Mouse (Mus musculus): ENCODE results near the gene Med8. TPM values are rescaled to one million over a fixed set of nuclear protein-coding genes. Genes with fewer than 3 reads are reported as not detected.
A peak's percentile ranks its signal among the peaks of the same experiment; 100 is the strongest.

The Med8 gene
- polyA plus RNA-seq (2015; fragmentation: Nextera tagmentation; extraction: Ambion mirVana): 100 and 101 TPM in 2 replicates

DNA sequence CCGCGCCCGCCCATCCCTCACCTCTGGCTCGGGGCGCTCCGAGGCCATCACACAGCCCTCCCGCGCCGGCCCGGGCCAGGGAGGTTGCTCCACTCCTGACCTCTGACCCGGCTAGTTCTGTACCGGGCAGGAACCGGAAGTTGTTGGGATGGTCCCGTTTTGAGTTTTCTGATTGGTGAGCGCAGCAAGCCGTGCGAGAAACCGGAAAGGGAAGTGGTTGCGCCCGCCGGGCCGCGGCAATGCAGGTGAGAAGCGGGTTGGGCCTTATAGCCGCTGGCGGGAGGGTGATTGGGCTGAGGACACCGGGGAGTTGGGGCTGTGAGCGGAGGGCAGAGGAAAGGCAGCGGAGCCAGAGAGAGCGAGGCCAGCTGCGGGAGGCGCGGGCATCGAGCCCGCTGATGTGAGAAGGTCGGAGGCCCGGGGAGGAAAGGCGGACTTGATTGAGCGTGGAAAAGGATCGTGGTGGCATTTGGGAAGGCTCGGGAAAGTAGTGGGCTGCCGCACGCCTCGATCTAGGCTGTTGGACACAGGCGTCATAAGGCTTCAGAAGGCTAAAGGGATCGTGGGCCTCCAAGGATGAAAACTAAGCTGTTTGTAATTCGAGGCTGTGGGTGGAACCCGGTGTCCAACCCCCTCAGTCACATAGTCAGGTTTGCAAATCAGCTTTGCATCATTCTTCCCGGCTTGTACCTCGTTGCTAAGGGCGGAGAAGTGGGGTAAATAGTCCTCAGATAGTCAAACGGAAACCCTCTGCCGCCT is at the start of gene Med8, which contains the start of gene Szt2:
Med8 (plus strand) TSS at position 196 of the 759 bp plus-strand sequence.
Szt2 (minus strand) TSS at position 132 of the 759 bp plus-strand sequence.
- peak; percentile 96 for ATAC-seq (replicated peaks; ENCODE audit: low FRiP score)
- Histone ChIP-seq H3K27me3 (no peaks in the 10 kb centered on the region), H3K27ac (peak within 1 kb of the TSS; percentile 57), H3K9ac (peak within 1 kb of the TSS; percentile 85), H3K4me3 (replicated peaks) (peak within 1 kb of the TSS; percentile 80), H3K9me3 (replicated peaks) (no peaks in the 10 kb centered on the region), H3K4me1 (peaks cover 20% of the 10 kb centered on the region), H3K4me2 (peak within 1 kb of the TSS; percentile 72), H3K36me3 (peaks cover 49% of the 10 kb centered on the region)
- under 1% methylated on average over 53 of the region's 53 CpGs for WGBS

- peaks cover 15% of the 10 kb centered on the region for H3K4me1 ChIP-seq
- WGBS: 2% methylated on average over 54 of the region's 54 CpGs
- H3K36me3 ChIP-seq: peaks cover 37% of the 10 kb centered on the region
- H3K9ac ChIP-seq: peak overlapping the region; percentile 75
- peak overlapping the region; percentile 71 for H3K4me3 ChIP-seq (replicated peaks)
- no peaks in the 10 kb centered on the region for H3K27me3 ChIP-seq
- ATAC-seq (replicated peaks; ENCODE audit: low FRiP score): peak; percentile 86
- no peaks in the 10 kb centered on the region for H3K9me3 ChIP-seq (replicated peaks)
- peak overlapping the region; percentile 96 for H3K4me2 ChIP-seq
- peak overlapping the region; percentile 85 for H3K27ac ChIP-seq
These were observed 49.0 kb upstream of the Med8 start for GRCm38 (mm10) chr4:118359896-118360720.

DNA sequence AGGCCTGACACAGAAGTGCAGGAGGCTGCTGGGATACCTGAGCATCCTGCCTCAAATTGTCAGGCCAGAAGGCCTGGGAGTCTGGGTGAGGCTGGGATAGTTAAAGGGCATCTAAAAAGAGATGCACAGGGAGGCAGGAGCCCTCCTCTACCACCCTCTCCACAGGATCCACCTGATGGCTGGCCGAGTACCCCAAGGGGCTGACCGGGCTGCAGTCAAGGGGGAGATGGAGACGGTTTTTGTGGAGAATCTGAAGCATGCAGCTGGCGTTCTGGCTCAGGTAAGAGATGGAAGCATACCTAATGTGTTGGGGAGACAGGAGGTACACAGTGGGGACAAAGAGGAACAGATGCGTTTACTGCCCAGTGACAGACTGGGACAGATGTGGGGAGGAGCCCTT is 47.7 kb upstream of the Med8 start:
- H3K27ac ChIP-seq: no peak overlapping the region
- no peak overlapping the region for H3K4me2 ChIP-seq
- H3K27me3 ChIP-seq: no peaks in the 10 kb centered on the region
- H3K9ac ChIP-seq: no peak overlapping the region
- H3K4me1 ChIP-seq: peaks cover 15% of the 10 kb centered on the region
- ATAC-seq (replicated peaks; ENCODE audit: low FRiP score): no peak
- 86% methylated on average over 5 of the region's 5 CpGs for WGBS
- no peaks in the 10 kb centered on the region for H3K9me3 ChIP-seq (replicated peaks)
- H3K36me3 ChIP-seq: peaks cover 51% of the 10 kb centered on the region
- no peak overlapping the region for H3K4me3 ChIP-seq (replicated peaks)

- no peaks in the 10 kb centered on the region for H3K9me3 ChIP-seq (replicated peaks)
- ATAC-seq (replicated peaks; ENCODE audit: low FRiP score): no peak
- H3K4me3 ChIP-seq (replicated peaks): no peak overlapping the region
- 92% methylated on average over 6 of the region's 6 CpGs for WGBS
- H3K4me2 ChIP-seq: no peak overlapping the region
- no peaks in the 10 kb centered on the region for H3K27me3 ChIP-seq
- H3K36me3 ChIP-seq: peaks cover 59% of the 10 kb centered on the region
- no peak overlapping the region for H3K27ac ChIP-seq
- H3K4me1 ChIP-seq: peaks cover 15% of the 10 kb centered on the region
- no peak overlapping the region for H3K9ac ChIP-seq
These were observed 46.3 kb upstream of the Med8 start for GRCm38 (mm10) chr4:118362879-118363278.

DNA sequence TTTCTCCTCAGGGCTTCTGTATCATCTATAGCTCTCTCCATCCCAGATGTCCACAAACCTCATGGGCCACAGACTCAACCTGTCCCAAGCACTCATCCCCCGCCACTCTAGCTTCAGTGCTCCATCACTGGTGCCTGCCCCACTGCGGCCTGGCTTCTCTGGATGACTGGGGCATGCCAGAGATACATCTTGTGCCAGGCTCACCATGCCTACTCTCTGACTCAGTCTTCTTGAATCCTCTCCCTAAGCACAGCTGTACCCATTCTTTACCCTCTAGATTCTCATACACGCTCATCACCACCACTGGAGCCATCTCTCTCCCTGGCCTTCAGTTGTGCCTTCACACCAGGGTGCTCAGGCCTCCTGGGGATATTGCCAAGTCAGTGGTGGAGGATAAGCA is 45.2 kb upstream of the Med8 start:
- ATAC-seq (replicated peaks; ENCODE audit: low FRiP score): no peak
- 91% methylated on average over 3 of the region's 3 CpGs for WGBS
- Histone ChIP-seq H3K36me3 (peaks cover 70% of the 10 kb centered on the region), H3K4me2 (no peak overlapping the region), H3K4me3 (replicated peaks) (no peak overlapping the region), H3K9ac (no peak overlapping the region), H3K9me3 (replicated peaks) (no peaks in the 10 kb centered on the region), H3K27ac (no peak overlapping the region), H3K4me1 (peaks cover 15% of the 10 kb centered on the region), H3K27me3 (no peaks in the 10 kb centered on the region)

DNA sequence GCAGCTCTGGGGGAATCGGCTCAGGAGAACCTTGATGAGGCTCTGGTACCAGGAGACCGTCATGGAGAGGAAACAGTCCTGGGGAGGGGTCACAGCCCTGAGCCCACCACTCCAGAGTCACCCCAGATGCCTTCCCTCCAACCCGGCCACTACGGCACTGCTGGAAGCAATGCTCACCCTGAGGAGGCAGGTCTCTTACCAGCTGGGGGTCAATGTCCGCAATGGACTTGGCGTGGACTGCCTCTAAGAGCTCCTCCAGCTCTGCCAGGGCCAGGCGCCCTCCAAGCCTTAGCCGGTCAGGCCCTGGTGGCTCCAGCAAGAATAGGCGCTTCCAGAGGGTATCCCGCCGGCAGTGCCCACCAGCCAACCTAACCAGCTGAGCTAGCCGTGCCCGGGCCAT is 44.5 kb upstream of the Med8 start:
- no peak for ATAC-seq (replicated peaks; ENCODE audit: low FRiP score)
- H3K4me1 ChIP-seq: peaks cover 9% of the 10 kb centered on the region
- no peak overlapping the region for H3K4me3 ChIP-seq (replicated peaks)
- H3K4me2 ChIP-seq: no peak overlapping the region
- H3K9me3 ChIP-seq (replicated peaks): no peaks in the 10 kb centered on the region
- 97% methylated on average over 13 of the region's 13 CpGs for WGBS
- H3K36me3 ChIP-seq: peaks cover 77% of the 10 kb centered on the region
- no peak overlapping the region for H3K9ac ChIP-seq
- H3K27me3 ChIP-seq: no peaks in the 10 kb centered on the region
- H3K27ac ChIP-seq: no peak overlapping the region

- Histone ChIP-seq H3K4me1 (no peaks in the 10 kb centered on the region), H3K4me3 (replicated peaks) (no peak overlapping the region), H3K27ac (no peak overlapping the region), H3K36me3 (peaks cover 87% of the 10 kb centered on the region), H3K4me2 (no peak overlapping the region), H3K9me3 (replicated peaks) (no peaks in the 10 kb centered on the region), H3K9ac (no peak overlapping the region), H3K27me3 (no peaks in the 10 kb centered on the region)
- 92% methylated on average over 14 of the region's 14 CpGs for WGBS
- ATAC-seq (replicated peaks; ENCODE audit: low FRiP score): no peak
These were observed 43.1 kb upstream of the Med8 start for GRCm38 (mm10) chr4:118365991-118366390.

GRCm38 (mm10) chr4:118367551-118367950 is 41.6 kb upstream of the Med8 start:
- Histone ChIP-seq H3K9me3 (replicated peaks) (no peaks in the 10 kb centered on the region), H3K4me2 (no peak overlapping the region), H3K27me3 (no peaks in the 10 kb centered on the region), H3K9ac (no peak overlapping the region), H3K4me1 (no peaks in the 10 kb centered on the region), H3K4me3 (replicated peaks) (no peak overlapping the region), H3K27ac (no peak overlapping the region), H3K36me3 (peaks cover 90% of the 10 kb centered on the region)
- WGBS: 87% methylated on average over 12 of the region's 12 CpGs
- no peak for ATAC-seq (replicated peaks; ENCODE audit: low FRiP score)

GRCm38 (mm10) chr4:118368616-118369015 is 40.5 kb upstream of the Med8 start:
- H3K36me3 ChIP-seq: peaks cover 90% of the 10 kb centered on the region
- H3K4me2 ChIP-seq: no peak overlapping the region
- ATAC-seq (replicated peaks; ENCODE audit: low FRiP score): no peak
- H3K27ac ChIP-seq: no peak overlapping the region
- no peak overlapping the region for H3K9ac ChIP-seq
- H3K9me3 ChIP-seq (replicated peaks): no peaks in the 10 kb centered on the region
- WGBS: 63% methylated on average over 3 of the region's 3 CpGs
- H3K27me3 ChIP-seq: no peaks in the 10 kb centered on the region
- H3K4me1 ChIP-seq: no peaks in the 10 kb centered on the region
- H3K4me3 ChIP-seq (replicated peaks): no peak overlapping the region

DNA sequence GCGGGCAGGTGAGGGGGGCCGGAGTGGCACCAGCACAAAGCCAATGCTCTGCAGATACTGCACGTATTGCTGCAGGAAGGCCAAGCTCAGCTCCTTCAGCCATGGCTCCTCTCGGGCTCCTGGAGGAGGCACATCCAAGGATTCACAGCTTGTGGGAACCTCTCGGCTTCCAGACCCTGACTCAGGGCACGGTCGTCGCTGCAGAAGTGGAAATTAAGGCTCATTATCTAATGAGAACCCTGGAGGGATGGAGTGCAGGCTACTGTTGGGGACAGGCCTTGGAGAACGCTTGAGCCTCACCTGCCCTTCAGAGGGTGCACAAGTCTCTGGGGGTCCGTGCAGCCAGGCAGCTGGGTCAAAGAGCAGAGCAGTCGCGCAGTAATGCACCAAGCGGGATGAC is 37.3 kb upstream of the Med8 start:
- H3K9me3 ChIP-seq (replicated peaks): no peaks in the 10 kb centered on the region
- H3K4me2 ChIP-seq: no peak overlapping the region
- ATAC-seq (replicated peaks; ENCODE audit: low FRiP score): no peak
- no peak overlapping the region for H3K27ac ChIP-seq
- WGBS: 91% methylated on average over 13 of the region's 13 CpGs
- H3K27me3 ChIP-seq: no peaks in the 10 kb centered on the region
- no peak overlapping the region for H3K9ac ChIP-seq
- no peaks in the 10 kb centered on the region for H3K4me1 ChIP-seq
- H3K4me3 ChIP-seq (replicated peaks): no peak overlapping the region
- peaks cover 94% of the 10 kb centered on the region for H3K36me3 ChIP-seq

GRCm38 (mm10) chr4:118375999-118376398 is 33.1 kb upstream of the Med8 start:
- no peak overlapping the region for H3K9ac ChIP-seq
- H3K9me3 ChIP-seq (replicated peaks): no peaks in the 10 kb centered on the region
- no peak overlapping the region for H3K27ac ChIP-seq
- H3K4me2 ChIP-seq: no peak overlapping the region
- H3K36me3 ChIP-seq: peaks cover 98% of the 10 kb centered on the region
- no peak for ATAC-seq (replicated peaks; ENCODE audit: low FRiP score)
- 93% methylated on average over 6 of the region's 6 CpGs for WGBS
- H3K27me3 ChIP-seq: no peaks in the 10 kb centered on the region
- no peaks in the 10 kb centered on the region for H3K4me1 ChIP-seq
- H3K4me3 ChIP-seq (replicated peaks): no peak overlapping the region

DNA sequence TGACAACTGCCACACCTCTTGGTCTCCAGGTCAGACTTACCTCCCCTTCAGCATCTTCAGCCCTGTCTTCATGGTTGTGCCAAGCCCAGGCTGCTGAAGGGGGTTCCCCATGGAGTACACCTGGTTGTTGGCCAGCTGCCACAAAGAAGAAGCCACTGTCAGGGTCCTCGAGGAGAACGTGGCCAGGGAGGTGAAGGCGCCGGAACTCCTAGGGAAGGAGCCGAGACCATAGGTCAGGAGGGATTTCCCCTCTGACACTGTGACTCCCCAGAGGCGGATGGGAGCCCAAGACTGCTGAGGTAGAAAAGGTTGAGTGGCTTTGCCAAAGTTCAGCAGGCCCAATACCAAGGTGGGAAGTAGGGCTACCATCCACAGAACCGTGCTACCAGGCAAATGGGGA is 25.9 kb upstream of the Med8 start:
- no peak for ATAC-seq (replicated peaks; ENCODE audit: low FRiP score)
- WGBS: 91% methylated on average over 7 of the region's 7 CpGs

More for the DNA sequence above, 25.9 kb upstream of the Med8 start:
- Histone ChIP-seq H3K27me3 (no peaks in the 10 kb centered on the region), H3K4me1 (no peaks in the 10 kb centered on the region), H3K27ac (no peak overlapping the region), H3K36me3 (peaks cover 97% of the 10 kb centered on the region), H3K4me2 (no peak overlapping the region), H3K9ac (no peak overlapping the region), H3K4me3 (replicated peaks) (no peak overlapping the region), H3K9me3 (replicated peaks) (no peaks in the 10 kb centered on the region)

All from kidney, embryonic 15.5 days (tissue).